Mouse (Mus musculus) cortical plate, adult 2 months (tissue): Measurements from ENCODE around the gene Cers3. TPM values are rescaled to one million over a fixed set of nuclear protein-coding genes. Genes with fewer than 3 reads are reported as not detected.

Experiments
- H3K27ac ChIP-seq: fragments of 200-500 bp; 2 replicates; pipeline ENCODE4 v1.5.1; 2012; ENCODE audit warnings: low read length, control low read depth, inconsistent platforms; ENCODE audit not compliant: insufficient read depth
- H3K4me1 ChIP-seq: fragments of 200-500 bp; 2 replicates; pipeline ENCODE4 v1.6.1; 2011; ENCODE audit warnings: low read length; ENCODE audit not compliant: control insufficient read depth, insufficient read depth
- H3K4me3 ChIP-seq: fragments of 200-500 bp; 2 replicates; pipeline ENCODE4 v1.5.1; 2011; ENCODE audit warnings: mild to moderate bottlenecking, low read length, control low read depth; ENCODE audit not compliant: insufficient read depth
- CTCF ChIP-seq: fragments of 200-500 bp; IDR thresholded peaks from 2 replicates; pipeline ENCODE4 v1.5.1; 2011; ENCODE audit warnings: mild to moderate bottlenecking, control low read depth, low read length; ENCODE audit not compliant: insufficient read depth; ENCODE audit errors: extremely low read depth
- POLR2A ChIP-seq: fragments of 200-500 bp; IDR thresholded peaks from 2 replicates; pipeline ENCODE4 v1.6.1; 2011; ENCODE audit warnings: mild to moderate bottlenecking, low read length, control low read depth; ENCODE audit not compliant: insufficient read depth; ENCODE audit errors: extremely low read depth
- polyA plus RNA-seq: library from polyadenylated mRNA; depleted of rRNA; stranded (reverse); fragments of >200 nt; gene quantifications from 2 replicates; pipeline ENCODE4 v1.2.3, GENCODE M21; 2012

Cers3 gene
- polyA plus RNA-seq, 1 experiment: 0.58 TPM

DNA sequence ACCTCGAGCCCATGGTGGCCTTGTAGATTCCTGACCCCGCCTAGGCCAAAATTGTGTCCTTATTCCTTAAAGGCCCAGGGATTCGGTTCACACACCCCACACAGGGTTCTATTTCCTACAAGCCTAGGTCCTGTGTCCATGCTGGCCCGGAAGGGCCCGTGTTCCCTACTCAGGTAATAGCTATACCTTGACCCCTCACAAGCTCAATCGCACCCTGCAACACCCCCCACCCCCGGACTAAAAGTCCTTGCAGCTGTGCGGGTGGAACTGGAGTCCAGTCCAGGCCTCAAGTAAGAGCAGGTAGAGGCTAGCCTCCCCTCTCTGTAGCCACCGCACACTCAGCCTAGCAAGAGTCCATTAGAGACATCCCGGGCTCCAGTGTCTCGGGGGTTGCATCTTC is 9.4 kb upstream of the Cers3 start:
- Histone ChIP-seq H3K4me3 (no peak overlapping the region), H3K27ac (no peak overlapping the region), H3K4me1 (no peaks in the 10 kb centered on the region)
- TF ChIP-seq POLR2A (no peak), CTCF (no peak)

DNA sequence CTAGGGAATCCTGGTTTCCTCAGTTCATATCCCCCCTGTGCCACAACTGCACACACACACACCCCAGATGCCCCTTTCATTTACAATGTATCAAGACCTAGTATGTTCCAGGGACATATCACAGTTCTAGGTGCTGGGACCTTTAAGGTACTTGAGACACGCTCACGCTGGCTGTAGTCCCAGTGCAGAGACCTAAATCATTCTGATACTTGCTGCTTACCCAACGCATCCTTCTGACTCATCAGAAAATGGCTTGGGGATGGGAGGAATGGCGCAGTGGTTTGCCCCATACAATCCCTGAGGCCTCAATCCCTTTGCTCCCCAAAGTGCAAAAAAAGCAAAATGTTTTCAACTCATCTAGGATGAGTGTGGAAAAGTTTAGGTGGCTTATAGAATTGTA is 8.8 kb upstream of the Cers3 start:
- no peak for TF ChIP-seq POLR2A
- Histone ChIP-seq H3K4me3 (no peak overlapping the region), H3K4me1 (no peaks in the 10 kb centered on the region), H3K27ac (no peak overlapping the region)

DNA sequence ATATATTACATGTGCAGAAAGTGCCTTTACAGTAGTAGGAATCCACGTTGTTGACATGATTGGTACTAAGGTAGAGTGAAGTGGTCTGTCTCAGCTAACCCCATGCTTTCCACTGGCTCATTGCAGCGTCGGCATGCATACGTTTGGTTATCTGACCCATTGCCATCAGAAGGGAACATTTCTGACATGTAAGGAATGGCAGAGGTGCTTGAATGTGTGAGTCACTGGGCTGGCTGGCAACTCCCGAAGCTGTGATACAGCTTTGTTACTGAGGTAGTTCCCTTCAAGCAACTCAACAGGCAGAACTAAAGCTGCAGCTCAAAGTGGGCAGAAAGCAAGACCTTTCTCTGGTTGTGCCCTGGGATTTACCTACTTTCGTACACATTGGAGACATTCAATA is 8.3 kb upstream of the Cers3 start:
- Histone ChIP-seq H3K4me1 (no peaks in the 10 kb centered on the region), H3K4me3 (no peak overlapping the region), H3K27ac (no peak overlapping the region)
- TF ChIP-seq CTCF (no peak), POLR2A (no peak)

DNA sequence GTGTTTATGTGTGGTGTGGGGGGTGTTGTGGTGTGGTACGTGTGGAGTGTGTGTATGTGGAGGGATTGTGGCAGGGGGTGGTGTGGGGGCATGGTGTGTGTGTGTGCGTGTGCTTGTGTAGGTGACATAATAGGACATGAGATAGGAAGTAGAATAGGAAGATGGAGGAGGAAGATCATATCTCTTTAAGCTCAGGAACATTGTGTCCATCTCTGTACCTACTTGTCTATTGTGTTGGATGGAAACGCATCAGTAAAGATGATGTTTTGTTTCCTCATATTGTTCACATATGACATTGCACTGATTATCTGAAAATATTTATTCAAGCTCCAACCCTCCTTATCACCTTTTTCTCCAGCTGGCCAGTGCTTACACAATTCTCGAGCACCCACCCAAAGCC is 5.9 kb upstream of the Cers3 start:
- no peak overlapping the region for H3K4me3 ChIP-seq
- TF ChIP-seq CTCF (no peak), POLR2A (no peak)
- no peak overlapping the region for H3K27ac ChIP-seq
- H3K4me1 ChIP-seq: no peaks in the 10 kb centered on the region

DNA sequence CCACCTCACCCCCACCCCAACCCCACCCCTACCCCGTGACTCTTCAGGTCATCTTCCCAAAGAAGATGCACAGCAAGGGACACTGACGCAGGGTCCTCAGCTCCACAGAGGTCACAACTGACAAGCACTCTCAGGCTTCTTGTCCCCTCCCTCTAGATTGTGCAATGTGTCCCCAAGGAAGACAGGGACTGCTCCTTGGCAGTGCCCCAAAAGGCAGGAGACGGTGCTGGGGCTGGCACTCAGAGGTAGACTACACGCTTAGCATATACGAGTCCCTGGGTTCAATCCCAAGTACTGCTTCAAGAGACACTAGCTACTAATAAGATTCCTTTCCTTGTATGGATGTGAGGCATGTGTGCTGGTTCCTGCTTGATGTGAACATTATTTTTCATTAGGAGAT is 2.3 kb upstream of the Cers3 start:
- no peak overlapping the region for H3K4me3 ChIP-seq
- no peaks in the 10 kb centered on the region for H3K4me1 ChIP-seq
- H3K27ac ChIP-seq: no peak overlapping the region
- TF ChIP-seq CTCF (no peak), POLR2A (no peak)

DNA sequence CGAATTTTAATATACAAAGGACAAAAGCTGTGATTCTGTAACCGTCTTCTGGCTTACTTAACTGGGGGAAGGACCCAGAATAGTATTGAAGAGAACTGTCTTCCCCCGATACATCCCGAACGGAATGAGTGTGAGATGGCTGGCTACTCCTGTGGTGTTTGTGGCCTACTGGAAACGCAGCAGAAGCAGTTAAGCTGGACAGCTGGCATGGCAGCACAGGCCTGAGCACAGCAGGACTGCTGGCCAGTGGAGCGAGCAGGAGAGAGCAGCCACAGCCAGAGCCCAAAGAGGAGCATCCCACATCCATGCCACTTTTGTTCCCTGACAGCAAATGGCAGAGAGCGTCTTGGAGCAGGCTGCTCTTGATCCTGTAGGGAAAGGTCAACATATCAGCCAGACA is 1.9 kb upstream of the Cers3 start:
- TF ChIP-seq POLR2A: no peak
- no peak for TF ChIP-seq CTCF
- Histone ChIP-seq H3K27ac (no peak overlapping the region), H3K4me3 (no peak overlapping the region)

DNA sequence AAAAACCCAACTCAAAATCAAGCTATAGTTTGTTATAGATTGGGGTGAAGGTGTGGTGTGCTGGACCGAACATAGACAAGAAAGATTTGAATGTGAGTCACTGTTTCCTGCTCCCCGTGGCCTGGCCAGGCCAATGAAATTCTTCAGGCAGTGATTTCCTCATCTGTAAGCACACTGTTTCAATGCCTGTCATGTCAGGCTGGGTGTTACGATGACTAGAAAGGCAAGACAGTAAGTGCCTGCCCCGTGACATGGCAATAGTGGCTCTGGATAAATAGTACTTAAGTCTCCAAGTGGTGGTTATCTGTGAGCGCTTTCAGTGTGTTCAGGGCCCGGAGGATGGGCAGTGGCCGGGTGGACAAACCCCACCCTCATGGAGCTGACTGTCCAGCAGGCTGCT is 3.7 kb downstream of the Cers3 start:
- Histone ChIP-seq H3K27ac (no peak overlapping the region), H3K4me1 (no peaks in the 10 kb centered on the region), H3K4me3 (no peak overlapping the region)
- TF ChIP-seq POLR2A (no peak), CTCF (no peak)

More for the DNA sequence above, 1.9 kb upstream of the Cers3 start:
- H3K4me1 ChIP-seq: no peaks in the 10 kb centered on the region

DNA sequence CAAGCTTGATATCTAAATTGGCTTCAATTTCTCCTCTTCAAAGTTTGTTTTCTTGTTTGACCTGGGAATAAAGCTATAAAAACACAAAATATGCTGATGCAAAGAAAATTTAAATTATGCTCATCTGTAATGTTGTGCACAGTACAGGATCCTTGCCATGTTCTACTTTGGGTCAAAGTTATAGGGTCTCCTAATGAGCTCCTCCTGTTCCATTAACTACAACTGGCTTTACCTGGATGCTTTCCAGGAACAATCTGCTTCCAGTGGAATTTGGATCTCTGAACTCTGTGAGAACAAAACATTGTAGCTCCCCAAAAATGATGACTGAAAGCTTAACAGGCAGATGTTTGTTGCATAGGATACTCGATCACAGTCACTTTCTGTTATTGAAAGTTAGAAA is 6.7 kb downstream of the Cers3 start:
- no peaks in the 10 kb centered on the region for H3K4me1 ChIP-seq

DNA sequence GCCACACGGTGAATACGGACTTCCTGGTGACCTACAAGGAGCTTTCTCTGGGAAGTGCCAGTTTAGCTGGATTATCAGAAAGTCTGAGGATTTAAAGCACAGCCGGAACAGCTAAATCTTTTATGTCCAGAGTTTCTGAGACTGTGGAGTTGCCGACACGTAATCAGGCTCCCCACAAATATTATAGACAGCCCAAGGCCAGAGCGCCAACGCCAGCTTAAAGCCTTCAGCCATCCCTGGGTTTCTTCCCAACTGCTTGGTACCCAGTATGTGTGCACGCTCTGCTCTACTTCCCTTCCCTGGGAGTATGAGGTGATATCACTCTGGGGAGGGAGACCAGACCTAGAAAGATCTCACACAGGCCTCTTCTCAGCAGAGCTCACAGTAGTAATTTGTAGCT is 10.5 kb downstream of the Cers3 start:
- Histone ChIP-seq H3K27ac (no peak overlapping the region), H3K4me3 (no peak overlapping the region), H3K4me1 (no peaks in the 10 kb centered on the region)
- TF ChIP-seq POLR2A: no peak
- no peak for TF ChIP-seq CTCF

More for the DNA sequence above, 6.7 kb downstream of the Cers3 start:
- TF ChIP-seq CTCF: no peak
- TF ChIP-seq POLR2A: no peak
- H3K4me3 ChIP-seq: no peak overlapping the region
- no peak overlapping the region for H3K27ac ChIP-seq

DNA sequence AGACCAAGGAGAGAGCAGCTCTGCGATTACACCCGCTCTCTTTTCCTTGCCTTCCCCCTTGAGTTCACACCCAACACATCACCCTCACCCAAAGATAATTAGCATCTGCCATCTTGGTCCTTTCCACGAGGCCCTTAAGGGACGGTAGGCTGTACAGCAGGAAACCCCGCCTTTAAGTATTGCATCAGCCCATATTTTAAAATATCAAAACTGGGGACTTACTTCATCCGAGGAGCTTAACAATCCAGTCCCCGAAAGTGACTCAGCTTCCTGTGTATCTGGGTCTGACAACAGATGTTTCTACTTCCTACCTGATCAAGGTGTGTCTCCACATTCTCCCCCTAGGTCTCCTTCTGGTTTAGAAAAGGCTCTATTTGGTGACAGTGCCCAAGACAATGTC is 12.3 kb downstream of the Cers3 start:
- no peak for TF ChIP-seq POLR2A
- TF ChIP-seq CTCF: no peak
- H3K4me1 ChIP-seq: no peaks in the 10 kb centered on the region
- no peak overlapping the region for H3K27ac ChIP-seq
- H3K4me3 ChIP-seq: no peak overlapping the region

DNA sequence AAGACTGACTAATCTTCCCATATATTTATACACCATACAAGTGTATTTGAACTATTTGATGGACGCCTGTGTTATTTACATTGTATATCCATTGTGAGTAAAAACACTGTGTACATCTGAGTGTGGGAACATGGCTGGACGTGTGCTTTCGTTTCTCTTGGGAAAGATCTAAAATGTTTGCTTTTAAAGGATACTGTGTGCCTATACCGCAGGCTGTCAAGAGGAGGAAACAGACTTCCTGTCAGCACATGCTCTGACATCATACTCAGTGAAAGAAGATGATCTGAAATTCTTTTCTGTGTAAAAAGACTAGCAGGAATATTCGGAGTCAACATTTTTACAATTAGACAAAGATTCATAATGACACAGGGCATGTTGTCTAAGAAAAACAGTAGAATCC is 26.6 kb downstream of the Cers3 start:
- Histone ChIP-seq H3K4me1 (no peaks in the 10 kb centered on the region), H3K4me3 (no peak overlapping the region), H3K27ac (no peak overlapping the region)
- TF ChIP-seq CTCF (no peak), POLR2A (no peak)
